Mouse (Mus musculus): ENCODE measurements at regions not wholly inside any gene's neighbourhood (a gene's known extent, or its start where the extent isn't known, plus 50 kb on each side); places are given as distances from the start of the nearest gene placed in this dataset.

- DNase-seq = no peak
Observed at GRCm38 (mm10) chr6:126588761-126589160, 53.5 kb upstream of the Kcna5 start.

- no peak for DNase-seq
Observed at GRCm38 (mm10) chr6:126587476-126587875, 52.3 kb upstream of the Kcna5 start.

- DNase-seq = peak; percentile 66
Observed at GRCm38 (mm10) chr6:126585813-126586212, 50.6 kb upstream of the Kcna5 start.
